8 mouse cellular contexts compared by ENCODE assay signal in genomic region chr4:140679723-140680380, GRCm38 (mm10). TPM values are rescaled to one million over a fixed set of nuclear protein-coding genes. Genes with fewer than 3 reads are reported as not detected.
DNase-seq lines count a peak whose midpoint lies in the region; ATAC-seq lines count a peak whose summit lies in the region.

No protein-coding gene starts in this region.

- H3K9me3 ChIP-seq in midbrain, embryonic 12.5 days = no peaks in the 10 kb centered on the region
- no peaks in the 10 kb centered on the region for H3K9me3 ChIP-seq in midbrain, embryonic 13.5 days
- H3K9me3 ChIP-seq in intestine, embryonic 14.5 days (ENCODE audit: control insufficient read depth, low read length) = no peaks in the 10 kb centered on the region

- H3K9ac ChIP-seq in midbrain, embryonic 12.5 days (replicated peaks) = no peak overlapping the region
- no peak overlapping the region for H3K9ac ChIP-seq in midbrain, embryonic 13.5 days (replicated peaks)
- H3K9ac ChIP-seq in intestine, embryonic 14.5 days (ENCODE audit: low read length) = no peak overlapping the region

- peak; percentile 74 for DNase-seq in gastrocnemius, postnatal 14 days
- peak; percentile 83 for DNase-seq in intestine, embryonic 14.5 days (ENCODE audit: low spot score)
- DNase-seq in left cerebral cortex, postnatal 10 days (ENCODE audit: extremely low spot score in 1 of 2, low spot score in 2 of 2) = peak; percentile 78 to 84
- peak; percentile 75 to 76 for DNase-seq in spleen, postnatal 36 days (ENCODE audit: low spot score in 2 of 2)

- 0 out of 2 replicates have a peak overlapping the region, but pooled peaks have one; percentile 21 for H3K4me2 ChIP-seq in midbrain, embryonic 12.5 days (replicated peaks)
- H3K4me2 ChIP-seq in midbrain, embryonic 13.5 days (replicated peaks) = no peak overlapping the region
- H3K4me2 ChIP-seq in intestine, embryonic 14.5 days (ENCODE audit: low read length) = peak overlapping the region; percentile 30; the same call in 1 of the 2 replicates

- no peak overlapping the region for H3K4me3 ChIP-seq in midbrain, embryonic 12.5 days
- H3K4me3 ChIP-seq in midbrain, embryonic 13.5 days (replicated peaks) = no peak overlapping the region
- H3K4me3 ChIP-seq in intestine, embryonic 14.5 days (ENCODE audit: low read depth, low read length) = no peak overlapping the region

- intact Hi-C loops in gastrocnemius, postnatal 14 days (cut with DNase I; ENCODE audit: low total_unique reads) = loop anchor here (10.0 kb wide), 1 partner anchor 125 kb away; no protein-coding TSS in a partner anchor
- intact Hi-C loops in left cerebral cortex, postnatal 10 days (cut with DNase I) = loop anchor here (5.0 to 10.0 kb wide), 5 partner anchors 32 to 805 kb away; partner anchors contain the start of gene Igsf21

- peaks cover 15% of the 10 kb centered on the region for H3K4me1 ChIP-seq in midbrain, embryonic 12.5 days
- peaks cover 16% of the 10 kb centered on the region for H3K4me1 ChIP-seq in midbrain, embryonic 13.5 days (replicated peaks)
- peaks cover 14% of the 10 kb centered on the region for H3K4me1 ChIP-seq in intestine, embryonic 14.5 days (replicated peaks; ENCODE audit: control insufficient read depth, insufficient read depth, low read length)

- 42% methylated on average over 12 of the region's 18 CpGs for WGBS in midbrain, embryonic 12.5 days
- WGBS in midbrain, embryonic 13.5 days = 30% methylated on average over 14 of the region's 18 CpGs
- 31% methylated on average over 15 of the region's 18 CpGs for WGBS in intestine, embryonic 14.5 days

- no peaks in the 10 kb centered on the region for H3K27me3 ChIP-seq in midbrain, embryonic 12.5 days
- 0 out of 2 replicates have a peak, but pooled peaks cover 3% of the 10 kb centered on the region for H3K27me3 ChIP-seq in midbrain, embryonic 13.5 days
- no peaks in the 10 kb centered on the region for H3K27me3 ChIP-seq in intestine, embryonic 14.5 days (replicated peaks; ENCODE audit: control insufficient read depth, insufficient read depth, low read length)

- no peak for ATAC-seq in midbrain, embryonic 12.5 days (ENCODE audit: low FRiP score, low read depth)
- ATAC-seq in midbrain, embryonic 13.5 days = no peak; the same call in 1 of the 2 replicates
- ATAC-seq in common myeloid progenitor, adult 5-6 weeks (replicated peaks; ENCODE audit: low read depth, poor library complexity, severe bottlenecking) = peak; percentile 72
- ATAC-seq in intestine, embryonic 14.5 days (replicated peaks; ENCODE audit: low FRiP score, low TSS enrichment, low read depth) = no peak; the same call in 1 of the 2 replicates
- peak; percentile 78 for ATAC-seq in megakaryocyte progenitor cell, adult 5-6 weeks (replicated peaks; ENCODE audit: poor library complexity)

- no peaks in the 10 kb centered on the region for H3K36me3 ChIP-seq in midbrain, embryonic 12.5 days
- no peaks in the 10 kb centered on the region for H3K36me3 ChIP-seq in midbrain, embryonic 13.5 days
- no peaks in the 10 kb centered on the region for H3K36me3 ChIP-seq in intestine, embryonic 14.5 days (ENCODE audit: control insufficient read depth, insufficient read depth, low read length)

- no peak overlapping the region for H3K27ac ChIP-seq in midbrain, embryonic 12.5 days (replicated peaks)
- no peak overlapping the region for H3K27ac ChIP-seq in midbrain, embryonic 13.5 days
- H3K27ac ChIP-seq in intestine, embryonic 14.5 days (ENCODE audit: low read depth) = no peak overlapping the region

RNA-seq across cellular contexts. Expression of gene Arhgef10l, which starts 14.0 kb away (rescaled TPM):
- 34.2 and 36.5 TPM in 2 replicates for polyA plus RNA-seq in midbrain, embryonic 12.5 days (2016; fragmentation: Nextera tagmentation; extraction: Ambion mirVana)
- polyA plus RNA-seq in midbrain, embryonic 13.5 days (2015; fragmentation: Nextera tagmentation; extraction: Ambion mirVana) = 27.7 and 28.3 TPM in 2 replicates
- 0.78 and 1.8 TPM in 2 replicates for total RNA-seq in common myeloid progenitor, adult 5-6 weeks (2017)
- 10 to 100 TPM; 39.2 to 49.0 TPM for total RNA-seq in gastrocnemius, postnatal 14 days (2021)
- 15.2 and 16.3 TPM in 2 replicates for polyA plus RNA-seq in intestine, embryonic 14.5 days (2014; fragmentation: Nextera tagmentation; extraction: Ambion mirVana)
- total RNA-seq in left cerebral cortex, postnatal 10 days (2021) = 10 to 100 TPM; 47.9 to 51.6 TPM
- 1.1 and 3.8 TPM in 2 replicates for total RNA-seq in megakaryocyte progenitor cell, adult 5-6 weeks (2015)
- total RNA-seq in megakaryocyte progenitor cell, adult 5-6 weeks (2017) = 2.6 and 8.5 TPM in 2 replicates

RNA-seq across cellular contexts. Expression of gene Rcc2, which starts 20.5 kb away (rescaled TPM):
- 72.2 and 75.5 TPM in 2 replicates for polyA plus RNA-seq in midbrain, embryonic 12.5 days (2016; fragmentation: Nextera tagmentation; extraction: Ambion mirVana)
- polyA plus RNA-seq in midbrain, embryonic 13.5 days (2015; fragmentation: Nextera tagmentation; extraction: Ambion mirVana) = 23.6 and 26.3 TPM in 2 replicates
- total RNA-seq in common myeloid progenitor, adult 5-6 weeks (2017) = 149 and 161 TPM in 2 replicates
- 10 to 100 TPM; 14.2 to 19.3 TPM for total RNA-seq in gastrocnemius, postnatal 14 days (2021)
- polyA plus RNA-seq in intestine, embryonic 14.5 days (2014; fragmentation: Nextera tagmentation; extraction: Ambion mirVana) = 29.8 and 30.7 TPM in 2 replicates
- 10 to 100 TPM; 51.8 to 51.9 TPM for total RNA-seq in left cerebral cortex, postnatal 10 days (2021)
- 76.5 and 77.3 TPM in 2 replicates for total RNA-seq in megakaryocyte progenitor cell, adult 5-6 weeks (2015)
- total RNA-seq in megakaryocyte progenitor cell, adult 5-6 weeks (2017) = 152 and 159 TPM in 2 replicates

Comparison
In these comparisons a context has a peak if more than half of its experiments do, and no peak if none do; other contexts are left out.
1. ATAC-seq: peak in common myeloid progenitor, adult 5-6 weeks (single experiment) and megakaryocyte progenitor cell, adult 5-6 weeks (single experiment); none in midbrain, embryonic 12.5 days (single experiment), midbrain, embryonic 13.5 days (single experiment) and intestine, embryonic 14.5 days (single experiment).
2. RNA of gene Arhgef10l, which starts 14.0 kb away (total RNA-seq): 47.9 to 51.6 TPM in left cerebral cortex, postnatal 10 days and 39.2 to 49.0 TPM in gastrocnemius, postnatal 14 days; 1.1 to 8.5 TPM in megakaryocyte progenitor cell, adult 5-6 weeks and 0.78 to 1.8 TPM in common myeloid progenitor, adult 5-6 weeks; every median in the first group is over 4 times any median in the second.
3. Peak in every context shown above with its lines, with median percentiles within 50 percentile points of each other: DNase-seq.